ENCODE assay signal across 26 mouse cellular contexts in genomic region chr1:164744499-164744898, GRCm38 (mm10). TPM values are rescaled to one million over a fixed set of nuclear protein-coding genes. Genes with fewer than 3 reads are reported as not detected.
"Had no signal": no experiment of that assay in that cellular context is flagged by ENCODE, and none has a peak within 500 bp of the region (broad histone marks: within the 10 kb centered on the region; RNA-seq: fewer than 3 reads in every experiment).

No protein-coding gene starts in this region.

- H3K4me2 ChIP-seq: limb, embryonic 12.5 days; limb, embryonic 13.5 days; limb, embryonic 15.5 days; liver, embryonic 11.5 days; liver, embryonic 12.5 days; liver, embryonic 13.5 days; liver, embryonic 15.5 days; lung, embryonic 14.5 days; lung, embryonic 15.5 days; midbrain, embryonic 12.5 days; midbrain, embryonic 13.5 days; midbrain, embryonic 15.5 days; neural tube, embryonic 12.5 days; neural tube, embryonic 13.5 days had no signal

- ATAC-seq: liver, embryonic 12.5 days; liver, postnatal 0 days; midbrain, embryonic 13.5 days; midbrain, embryonic 15.5 days; midbrain, embryonic 16.5 days had no signal

- H3K27ac ChIP-seq: limb, embryonic 10.5 days; limb, embryonic 12.5 days; limb, embryonic 13.5 days; limb, embryonic 15.5 days; liver, embryonic 12.5 days; liver, embryonic 13.5 days; liver, embryonic 14.5 days; liver, embryonic 15.5 days; lung, embryonic 15.5 days; macrophage; midbrain, embryonic 12.5 days; midbrain, embryonic 13.5 days; midbrain, embryonic 15.5 days; neural tube, embryonic 12.5 days; neural tube, embryonic 13.5 days had no signal

- H3K36me3 ChIP-seq: limb, embryonic 10.5 days; limb, embryonic 12.5 days; limb, embryonic 13.5 days; limb, embryonic 15.5 days; liver, embryonic 12.5 days; liver, embryonic 13.5 days; liver, embryonic 15.5 days; lung, embryonic 15.5 days; midbrain, embryonic 12.5 days; midbrain, embryonic 13.5 days; midbrain, embryonic 15.5 days; neural tube, embryonic 12.5 days; neural tube, embryonic 13.5 days had no signal

- H3K4me1 ChIP-seq: limb, embryonic 10.5 days; limb, embryonic 12.5 days; limb, embryonic 13.5 days; limb, embryonic 15.5 days; liver, embryonic 12.5 days; liver, embryonic 13.5 days; liver, embryonic 15.5 days; lung, embryonic 15.5 days; megakaryocyte, embryonic 14.5 days; midbrain, embryonic 12.5 days; midbrain, embryonic 13.5 days; midbrain, embryonic 15.5 days; neural tube, embryonic 12.5 days; neural tube, embryonic 13.5 days had no signal

- H3K9ac ChIP-seq: limb, embryonic 12.5 days; limb, embryonic 13.5 days; limb, embryonic 15.5 days; liver, embryonic 12.5 days; liver, embryonic 13.5 days; liver, embryonic 14.5 days; liver, embryonic 15.5 days; liver, postnatal 0 days; lung, embryonic 14.5 days; lung, embryonic 15.5 days; midbrain, embryonic 12.5 days; midbrain, embryonic 13.5 days; midbrain, embryonic 15.5 days; neural tube, embryonic 12.5 days; neural tube, embryonic 13.5 days had no signal

- DNase-seq: left cerebral cortex, postnatal 4 days; liver; liver, embryonic 13.5 days; liver, postnatal 0 days; lung, adult 2 months; lung, postnatal 4 days had no signal

- H3K4me3 ChIP-seq: limb, embryonic 10.5 days; limb, embryonic 12.5 days; limb, embryonic 13.5 days; limb, embryonic 15.5 days; liver, embryonic 12.5 days; liver, embryonic 13.5 days; liver, embryonic 15.5 days; lung, embryonic 15.5 days; megakaryocyte, embryonic 14.5 days; midbrain, embryonic 12.5 days; midbrain, embryonic 13.5 days; midbrain, embryonic 15.5 days; myocyte; neural tube, embryonic 12.5 days; neural tube, embryonic 13.5 days had no signal

- H3K9me3 ChIP-seq: limb, embryonic 10.5 days; limb, embryonic 12.5 days; limb, embryonic 13.5 days; limb, embryonic 15.5 days; liver, embryonic 12.5 days; liver, embryonic 13.5 days; liver, embryonic 15.5 days; lung, embryonic 15.5 days; megakaryocyte, embryonic 14.5 days; midbrain, embryonic 12.5 days; midbrain, embryonic 13.5 days; midbrain, embryonic 15.5 days; neural tube, embryonic 12.5 days; neural tube, embryonic 13.5 days had no signal

- H3K27me3 ChIP-seq: limb, embryonic 12.5 days; limb, embryonic 13.5 days; limb, embryonic 15.5 days; liver, embryonic 12.5 days; liver, embryonic 13.5 days; liver, embryonic 15.5 days; lung, embryonic 15.5 days; megakaryocyte, embryonic 14.5 days; midbrain, embryonic 12.5 days; midbrain, embryonic 13.5 days; midbrain, embryonic 15.5 days; neural tube, embryonic 12.5 days; neural tube, embryonic 13.5 days had no signal

RNA-seq across cellular contexts. Expression of gene Dpt, which starts 51.9 kb away (rescaled TPM):
- polyA plus RNA-seq: liver, embryonic 11.5 days; liver, embryonic 12.5 days; macrophage; midbrain, embryonic 12.5 days; midbrain, embryonic 13.5 days; midbrain, embryonic 14.5 days had no signal
